Mouse (Mus musculus) limb, embryonic 14.5 days (tissue): Measurements from ENCODE around the gene Rgs3. TPM values are rescaled to one million over a fixed set of nuclear protein-coding genes. Genes with fewer than 3 reads are reported as not detected.

Source experiments
- ATAC-seq: fragments of 200-750 bp; cut with Nextera tagmentation; 2 replicates; pipeline ENCODE4 v1.8.0; 2017; ENCODE audit warnings: low read depth, moderate number of reproducible peaks, moderate TSS enrichment; ENCODE audit not compliant: low FRiP score
- DNase-seq: peaks from one replicate; pipeline ENCODE4 v3.0.0-alpha.2; 2015; ENCODE audit warnings: low spot score
- H3K27ac ChIP-seq: fragments of 300-500 bp; sonication (generic); replicated peaks from 2 replicates; pipeline ENCODE4 v1.5.1; 2014; ENCODE audit warnings: low read depth, mild to moderate bottlenecking, low read length, moderate library complexity, mixed read lengths
- H3K27me3 ChIP-seq: fragments of 300-500 bp; sonication (generic); 2 replicates; pipeline ENCODE4 v1.6.1; 2014; ENCODE audit warnings: low read length, mixed read lengths; ENCODE audit not compliant: control insufficient read depth, insufficient read depth
- H3K36me3 ChIP-seq: fragments of 300-500 bp; sonication (generic); 2 replicates; pipeline ENCODE4 v1.6.1; 2014; ENCODE audit warnings: mild to moderate bottlenecking, low read length, moderate library complexity, mixed read lengths; ENCODE audit not compliant: control insufficient read depth, insufficient read depth
- H3K4me1 ChIP-seq: fragments of 300-500 bp; sonication (generic); 2 replicates; pipeline ENCODE4 v1.6.1; 2014; ENCODE audit warnings: antibody characterized with exemption, low read length, mixed read lengths; ENCODE audit not compliant: control insufficient read depth, insufficient read depth
- H3K4me2 ChIP-seq: fragments of 300-500 bp; sonication (generic); replicated peaks from 2 replicates; pipeline ENCODE4 v1.6.1; 2014; ENCODE audit warnings: low read depth, mild to moderate bottlenecking, low read length, moderate library complexity; ENCODE audit not compliant: severe bottlenecking
- H3K4me3 ChIP-seq: fragments of 300-500 bp; sonication (generic); replicated peaks from 2 replicates; pipeline ENCODE4 v1.5.1; 2014; ENCODE audit warnings: low read length
- H3K9ac ChIP-seq: fragments of 300-500 bp; sonication (generic); 2 replicates; pipeline ENCODE4 v1.6.1; 2014; ENCODE audit warnings: mild to moderate bottlenecking, low read depth, low read length, moderate library complexity; ENCODE audit not compliant: severe bottlenecking
- H3K9me3 ChIP-seq: fragments of 300-500 bp; sonication (generic); 2 replicates; pipeline ENCODE4 v1.6.1; 2016; ENCODE audit warnings: low read length; ENCODE audit not compliant: control insufficient read depth
- POLR2A ChIP-seq: fragments of 200-500 bp; IDR thresholded peaks from 2 replicates; pipeline ENCODE4 v1.8.0; 2012; ENCODE audit warnings: inconsistent platforms, mild to moderate bottlenecking, moderate library complexity, borderline replicate concordance; ENCODE audit not compliant: insufficient read depth, insufficient read length; ENCODE audit errors: extremely low read depth
- WGBS: fragments of 180-500 bp; shearing (Covaris S2); extraction: QIAGEN DNeasy Blood & Tissue Kit; methylation state at CpG from one replicate; pipeline ENCODE4 v1.1.7; 2014; 5-methylcytosine and 5-hydroxymethylcytosine counted together
- polyA plus RNA-seq, 2 experiments: library from polyadenylated mRNA; depleted of rRNA in 1 of 2; stranded (reverse) in 1 of 2; unstranded in 1 of 2; fragments of >200 nt; fragmentation: Nextera tagmentation in 1 of 2; extraction: Ambion mirVana in 1 of 2; gene quantifications; 2 replicates each; pipeline versions ENCODE4 v1.2.1 to v1.2.3; 2012 to 2014

Rgs3 gene
- polyA plus RNA-seq, 2 experiments, result 37.6 to 67.6 TPM

DNA sequence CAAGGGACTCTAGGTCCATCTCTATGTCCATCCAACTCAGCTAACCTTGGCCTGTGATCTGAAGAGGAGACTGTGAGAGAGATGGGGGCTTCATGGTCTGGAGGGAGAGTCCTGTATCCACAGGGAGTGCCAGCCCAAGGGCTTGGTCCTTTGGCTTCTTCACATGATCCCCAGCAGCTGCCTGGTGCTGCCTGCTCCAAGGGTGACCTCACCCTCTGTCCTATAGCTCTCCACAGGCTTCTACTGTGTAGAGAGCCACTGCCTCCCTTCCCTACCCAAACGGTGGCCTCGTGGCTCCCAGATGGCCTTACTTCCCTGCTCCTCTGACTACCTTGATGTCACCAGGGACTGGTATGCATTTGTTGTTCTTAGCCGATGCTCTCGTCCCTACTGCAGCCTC is 92.6 kb downstream of the Rgs3 start:
- Histone ChIP-seq H3K4me1 (peaks cover 5% of the 10 kb centered on the region), H3K9me3 (no peaks in the 10 kb centered on the region), H3K9ac (no peak overlapping the region), H3K4me3 (no peak overlapping the region), H3K27me3 (no peaks in the 10 kb centered on the region), H3K36me3 (no peaks in the 10 kb centered on the region), H3K27ac (no peak overlapping the region), H3K4me2 (no peak overlapping the region)
- no peak for DNase-seq
- TF ChIP-seq POLR2A, result no peak
- WGBS, result 53% methylated on average over 4 of the region's 4 CpGs
- ATAC-seq, result no peak

DNA sequence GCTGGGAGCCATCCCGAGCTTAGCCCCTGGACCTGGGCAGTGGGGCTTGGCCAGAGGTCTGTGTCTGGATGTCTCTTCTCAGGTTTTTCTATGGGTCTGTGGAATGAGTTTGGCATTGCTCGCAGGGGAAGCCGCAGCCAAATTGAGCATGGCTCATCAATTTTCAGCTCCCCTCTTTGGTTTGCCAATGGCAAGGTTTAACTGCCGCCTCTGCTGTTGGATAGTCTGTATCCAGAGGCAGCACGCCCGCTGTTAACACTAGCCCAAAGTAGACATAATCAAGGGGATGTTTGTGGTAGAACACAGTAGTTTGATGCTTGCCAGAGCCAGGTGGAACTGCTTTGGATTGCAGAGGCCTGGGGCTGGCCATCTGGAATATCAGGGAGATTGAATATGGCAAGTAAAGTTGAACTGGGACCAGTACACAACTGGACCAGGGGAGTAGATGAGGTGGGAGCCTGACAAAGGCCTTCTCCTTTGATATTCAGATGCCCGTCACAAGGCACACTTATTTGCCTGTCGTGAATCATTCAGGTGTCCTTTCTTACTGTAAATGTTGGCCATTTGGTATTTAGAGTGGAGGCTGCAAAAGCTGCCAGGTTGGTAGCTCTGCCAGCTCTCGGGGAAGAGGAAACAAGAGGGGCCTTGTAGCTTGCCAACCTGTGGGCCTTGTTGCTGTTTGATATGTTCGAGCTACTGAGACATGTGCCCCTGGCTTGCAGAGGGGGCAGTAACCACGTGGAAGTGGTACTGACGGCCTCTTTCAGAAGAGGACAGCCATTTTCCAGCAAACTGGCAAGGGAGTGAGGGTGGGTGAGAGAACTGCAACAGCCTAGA is 93.5 kb downstream of the Rgs3 start:
- no peak overlapping the region for H3K4me3 ChIP-seq
- H3K4me2 ChIP-seq, result no peak overlapping the region
- H3K9me3 ChIP-seq, result no peaks in the 10 kb centered on the region
- H3K27ac ChIP-seq, result no peak overlapping the region
- no peak for ATAC-seq
- peaks cover 5% of the 10 kb centered on the region for H3K4me1 ChIP-seq
- H3K36me3 ChIP-seq, result no peaks in the 10 kb centered on the region
- 75% methylated on average over 12 of the region's 12 CpGs for WGBS
- no peak overlapping the region for H3K9ac ChIP-seq
- no peak for TF ChIP-seq POLR2A
- no peak for DNase-seq
- no peaks in the 10 kb centered on the region for H3K27me3 ChIP-seq

- Histone ChIP-seq H3K27ac (no peak overlapping the region), H3K4me3 (no peak overlapping the region), H3K9me3 (no peaks in the 10 kb centered on the region), H3K4me2 (no peak overlapping the region), H3K27me3 (no peaks in the 10 kb centered on the region), H3K4me1 (peaks cover 6% of the 10 kb centered on the region), H3K9ac (no peak overlapping the region), H3K36me3 (no peaks in the 10 kb centered on the region)
- TF ChIP-seq POLR2A, result no peak
- ATAC-seq, result no peak
- DNase-seq, result no peak
- WGBS, result 89% methylated on average over 5 of the region's 5 CpGs
Observed at GRCm38 (mm10) chr4:62653922-62654661, 94.4 kb downstream of the Rgs3 start.

DNA sequence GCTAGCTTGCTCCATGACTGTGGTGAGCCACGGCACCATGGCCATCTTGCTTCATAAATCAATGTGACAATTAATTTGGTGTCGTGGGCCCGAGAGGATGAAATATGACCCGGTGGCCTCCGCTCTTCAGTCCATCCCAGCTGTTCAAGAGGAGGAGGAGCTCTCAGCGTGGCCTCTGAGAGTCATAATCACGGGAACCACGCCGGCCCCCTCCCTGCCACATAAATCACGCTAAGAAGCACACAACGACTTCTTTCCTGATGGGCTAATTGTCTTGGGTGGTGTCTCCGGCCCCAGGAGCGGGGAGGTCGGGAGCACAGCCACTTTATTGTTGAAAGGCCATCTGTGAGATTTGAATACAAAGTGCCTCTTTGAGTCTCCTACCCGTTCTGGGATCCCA is 99.6 kb downstream of the Rgs3 start:
- TF ChIP-seq POLR2A, result no peak
- H3K4me2 ChIP-seq, result no peak overlapping the region
- no peaks in the 10 kb centered on the region for H3K27me3 ChIP-seq
- H3K4me1 ChIP-seq, result peaks cover 51% of the 10 kb centered on the region
- no peak overlapping the region for H3K27ac ChIP-seq
- no peak overlapping the region for H3K9ac ChIP-seq
- DNase-seq (no peak), ATAC-seq (no peak)
- no peak overlapping the region for H3K4me3 ChIP-seq
- H3K36me3 ChIP-seq, result no peaks in the 10 kb centered on the region
- H3K9me3 ChIP-seq, result no peaks in the 10 kb centered on the region
- 18% methylated on average over 15 of the region's 15 CpGs for WGBS

DNA sequence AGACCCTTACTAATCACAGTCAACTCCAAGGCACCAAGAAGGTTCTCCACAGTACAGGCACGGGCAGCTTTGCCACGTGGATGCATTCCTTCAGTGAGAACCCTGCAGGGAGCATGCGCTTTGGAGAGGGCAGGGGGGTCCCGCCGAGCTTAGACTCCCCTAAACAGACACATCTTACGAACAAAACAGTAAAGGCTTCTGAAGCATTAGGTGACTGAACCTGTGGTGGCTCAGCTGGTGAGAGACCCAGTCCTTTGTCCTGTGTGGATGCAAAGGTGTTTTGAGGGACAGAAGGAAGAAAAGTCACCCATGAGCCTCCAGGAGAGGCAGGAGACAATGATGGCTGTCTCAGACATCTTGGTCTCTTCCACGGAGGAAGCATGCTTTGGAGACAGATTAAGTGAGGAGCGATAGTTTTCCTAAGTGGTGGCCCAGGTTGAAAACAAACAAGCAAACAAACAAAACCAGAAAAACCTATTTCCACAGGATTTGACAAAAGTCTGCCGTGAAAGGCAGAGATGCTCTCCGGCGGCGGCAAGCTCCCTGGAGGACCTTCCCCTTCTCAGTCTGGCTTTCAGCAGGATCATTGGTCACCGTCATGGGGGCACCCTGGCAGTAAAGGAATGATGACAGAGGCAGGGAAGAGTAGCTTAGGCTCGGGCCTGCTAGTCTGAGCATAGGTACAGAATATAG is 100.4 kb downstream of the Rgs3 start:
- no peak overlapping the region for H3K4me3 ChIP-seq
- 10% methylated on average over 14 of the region's 14 CpGs for WGBS
- peaks cover 51% of the 10 kb centered on the region for H3K4me1 ChIP-seq
- no peak for DNase-seq
- peak overlapping the region; percentile 16; the same call in 1 of the 2 replicates for H3K4me2 ChIP-seq
- peak overlapping the region; percentile 67 for H3K27ac ChIP-seq
- no peaks in the 10 kb centered on the region for H3K36me3 ChIP-seq
- H3K27me3 ChIP-seq, result no peaks in the 10 kb centered on the region
- peak overlapping the region; percentile 37; the same call in 1 of the 2 replicates for H3K9ac ChIP-seq
- no peak for TF ChIP-seq POLR2A
- ATAC-seq, result no peak
- no peaks in the 10 kb centered on the region for H3K9me3 ChIP-seq
